11 mouse cellular contexts compared by ENCODE assay signal in the genomic region with DNA sequence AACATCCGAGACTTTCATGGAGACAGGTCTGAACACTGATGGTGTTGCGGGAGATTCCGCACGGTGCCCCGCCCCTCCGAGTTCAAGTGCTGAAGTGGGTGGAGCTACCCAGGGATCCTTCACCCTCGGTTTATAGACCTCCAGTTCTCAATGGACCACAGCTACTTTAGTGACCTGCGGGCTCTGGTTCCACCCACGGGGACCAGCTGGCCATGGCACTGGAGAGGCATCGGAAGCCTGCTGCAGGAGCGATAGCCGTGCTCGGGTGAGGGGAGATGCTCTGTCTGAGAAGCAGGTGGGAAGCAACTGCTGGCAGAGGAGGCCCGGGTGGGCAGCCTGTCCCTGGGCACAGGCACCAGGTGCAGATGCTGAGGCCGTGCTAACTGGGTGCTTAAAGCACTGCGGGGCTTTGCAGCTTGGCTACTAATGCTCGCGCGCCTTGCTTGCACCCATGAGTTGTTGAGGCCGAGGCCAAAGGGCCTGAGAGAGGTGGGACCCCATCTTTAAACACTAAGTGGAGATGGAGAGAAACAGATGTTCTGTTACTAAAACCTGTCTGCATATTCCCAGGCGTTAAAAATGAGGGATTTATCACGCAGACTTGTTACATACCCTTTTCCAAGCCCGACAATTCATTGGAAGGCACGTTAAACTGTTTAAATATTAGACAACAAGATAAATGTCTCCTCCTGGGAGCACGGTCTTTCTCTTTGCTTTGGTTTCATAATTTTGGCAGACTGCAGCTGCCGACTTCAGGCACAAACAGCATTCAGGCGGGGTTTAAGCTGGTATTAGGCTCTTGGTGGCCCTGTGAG. TPM values are rescaled to one million over a fixed set of nuclear protein-coding genes. Genes with fewer than 3 reads are reported as not detected.
A peak's percentile ranks its signal among the peaks of the same experiment; 100 is the strongest.
DNase-seq lines count a peak whose midpoint lies in the region; ATAC-seq and TF ChIP-seq lines count a peak whose summit lies in the region.
"Had no signal": no experiment of that assay in that cellular context is flagged by ENCODE, and none has a peak within 500 bp of the region (broad histone marks: within the 10 kb centered on the region; RNA-seq: fewer than 3 reads in every experiment).

No protein-coding gene starts in this region.

- no peaks in the 10 kb centered on the region for H3K36me3 ChIP-seq in liver, adult 2 months (ENCODE audit: control insufficient read depth, insufficient read depth, low read length)
- H3K36me3 ChIP-seq in liver, embryonic 11.5 days (ENCODE audit: control insufficient read depth, insufficient read depth, low read length) = no peaks in the 10 kb centered on the region
- H3K36me3 ChIP-seq in limb, embryonic 12.5 days = no peaks in the 10 kb centered on the region

- TF ChIP-seq POLR2A in liver, adult 2 months (IDR thresholded peaks at IDR 0.05; ENCODE audit: extremely low read depth, insufficient read depth, low read length) = no peak
- no peak for TF ChIP-seq POLR2A in brain, embryonic 14.5 days (IDR thresholded peaks at IDR 0.05; ENCODE audit: borderline replicate concordance, extremely low read depth, insufficient read depth, insufficient read length, poor library complexity, severe bottlenecking)

- no peak overlapping the region for H3K4me3 ChIP-seq in liver, adult 2 months (ENCODE audit: insufficient read depth, low read depth, low read length)
- H3K4me3 ChIP-seq in liver, embryonic 11.5 days (ENCODE audit: low read depth, low read length) = no peak overlapping the region
- no peak overlapping the region for H3K4me3 ChIP-seq in limb, embryonic 12.5 days (replicated peaks)

- H3K4me2 ChIP-seq in liver, embryonic 11.5 days = no peak overlapping the region
- H3K4me2 ChIP-seq in limb, embryonic 12.5 days = 0 out of 2 replicates have a peak overlapping the region, but pooled peaks have one; percentile 13

- peak overlapping the region; percentile 31; the same call in 1 of the 2 replicates for H3K27ac ChIP-seq in liver, adult 2 months (replicated peaks; ENCODE audit: insufficient read depth, low read depth, low read length)
- no peak overlapping the region for H3K27ac ChIP-seq in liver, embryonic 11.5 days (ENCODE audit: low read depth, low read length)
- H3K27ac ChIP-seq in limb, embryonic 12.5 days = 0 out of 2 replicates have a peak overlapping the region, but pooled peaks have one; percentile 50

- 54% methylated on average over 27 of the region's 27 CpGs for WGBS in liver, adult 2 months
- WGBS in liver, embryonic 11.5 days = 61% methylated on average over 27 of the region's 27 CpGs
- 47% methylated on average over 27 of the region's 27 CpGs for WGBS in limb, embryonic 12.5 days

- peak; percentile 22 to 23 for DNase-seq in cerebellum, adult 18-20 months
- no peak for DNase-seq in cerebellum, adult 11-12 months
- DNase-seq in liver, adult 2 months (ENCODE audit: extremely low read depth, low read depth, low spot score) = peak; percentile 83
- no peak for DNase-seq in liver, embryonic 11.5 days (ENCODE audit: low spot score)
- peak; percentile 12 for DNase-seq in brain, embryonic 14.5 days (ENCODE audit: low read depth)
- no peak for DNase-seq in layer of hippocampus, adult 9-11 months
- DNase-seq in layer of hippocampus, postnatal 10 days (ENCODE audit: low spot score in 2 of 2) = no peak
- DNase-seq: lung, postnatal 36 days had no signal

- H3K79me2 ChIP-seq in liver, adult 2 months (ENCODE audit: control insufficient read depth, insufficient read depth, low read length) = no peaks in the 10 kb centered on the region

- no peak for ATAC-seq in liver, embryonic 11.5 days (replicated peaks; ENCODE audit: low FRiP score)
- ATAC-seq in limb, embryonic 12.5 days (ENCODE audit: insufficient number of reproducible peaks, insufficient read depth, low FRiP score, low TSS enrichment, low read depth) = peak; percentile 37

- peaks cover 3% of the 10 kb centered on the region; the same call in 1 of the 2 replicates for H3K4me1 ChIP-seq in liver, adult 2 months (ENCODE audit: control insufficient read depth, insufficient read depth, low read length)
- no peaks in the 10 kb centered on the region for H3K4me1 ChIP-seq in liver, embryonic 11.5 days (replicated peaks; ENCODE audit: control insufficient read depth, insufficient read depth, low read length)
- peaks cover 10% of the 10 kb centered on the region for H3K4me1 ChIP-seq in limb, embryonic 12.5 days (replicated peaks)

- no peak for TF ChIP-seq CTCF in liver, adult 2 months (IDR thresholded peaks at IDR 0.05; ENCODE audit: low read depth, low read length)
- TF ChIP-seq CTCF in brain, embryonic 14.5 days (IDR thresholded peaks at IDR 0.05; ENCODE audit: borderline replicate concordance, extremely low read depth, insufficient read depth, insufficient read length) = no peak

- H3K9ac ChIP-seq in liver, adult 2 months (ENCODE audit: low read depth, low read length) = no peak overlapping the region
- no peak overlapping the region for H3K9ac ChIP-seq in liver, embryonic 11.5 days (ENCODE audit: low read depth, low read length)
- H3K9ac ChIP-seq in limb, embryonic 12.5 days (replicated peaks) = no peak overlapping the region

- H3K27me3 ChIP-seq in liver, adult 2 months (ENCODE audit: control insufficient read depth, insufficient read depth, low read length) = no peaks in the 10 kb centered on the region
- 0 out of 2 replicates have a peak, but pooled peaks cover 3% of the 10 kb centered on the region for H3K27me3 ChIP-seq in liver, embryonic 11.5 days (replicated peaks; ENCODE audit: control insufficient read depth, insufficient read depth, low read length)
- peaks cover 4% of the 10 kb centered on the region; the same call in 1 of the 2 replicates for H3K27me3 ChIP-seq in limb, embryonic 12.5 days

- no peaks in the 10 kb centered on the region for H3K9me3 ChIP-seq in liver, embryonic 11.5 days (ENCODE audit: control insufficient read depth, low read length)
- no peaks in the 10 kb centered on the region for H3K9me3 ChIP-seq in limb, embryonic 12.5 days

RNA-seq across cellular contexts. Expression of gene Gm11541, which starts 2.7 kb away (rescaled TPM):
- total RNA-seq in liver, adult 2 months (2014; rRNA removed) = not detected in 2 replicates
- not detected in 2 replicates for polyA plus RNA-seq in liver, adult 2 months (2012; rRNA removed)
- 0.10 TPM in 1 of 2 replicates, not detected in the other for polyA plus RNA-seq in liver, embryonic 11.5 days (2014; fragmentation: Nextera tagmentation; extraction: Ambion mirVana)
- 0.04 TPM in 1 of 2 replicates, not detected in the other for polyA plus RNA-seq in brain, embryonic 14.5 days (2012; rRNA removed)
- 0.13 and 0.17 TPM in 2 replicates for polyA plus RNA-seq in limb, embryonic 12.5 days (2016; fragmentation: Nextera tagmentation; extraction: Ambion mirVana)
- total RNA-seq in layer of hippocampus, postnatal 10 days (2021) = not detected
- total RNA-seq: layer of hippocampus, postnatal 14 days had no signal
- polyA plus RNA-seq: heart, embryonic 16.5 days had no signal

RNA-seq across cellular contexts. Expression of gene Xylt2, which starts 24.3 kb away (rescaled TPM):
- 11.4 and 12.6 TPM in 2 replicates for total RNA-seq in liver, adult 2 months (2014; rRNA removed)
- 18.9 and 19.7 TPM in 2 replicates for polyA plus RNA-seq in liver, adult 2 months (2012; rRNA removed)
- polyA plus RNA-seq in liver, embryonic 11.5 days (2014; fragmentation: Nextera tagmentation; extraction: Ambion mirVana) = 8.8 and 10.5 TPM in 2 replicates
- 19.5 and 24.1 TPM in 2 replicates for polyA plus RNA-seq in brain, embryonic 14.5 days (2012; rRNA removed)
- 24.7 and 31.9 TPM in 2 replicates for polyA plus RNA-seq in limb, embryonic 12.5 days (2016; fragmentation: Nextera tagmentation; extraction: Ambion mirVana)
- total RNA-seq in layer of hippocampus, postnatal 10 days (2021) = 10 to 100 TPM; 24.7 to 30.4 TPM

RNA-seq across cellular contexts. Expression of gene Cdc34b, which starts 40.0 kb away (rescaled TPM):
- total RNA-seq in liver, adult 2 months (2014; rRNA removed) = not detected in 2 replicates
- polyA plus RNA-seq in liver, adult 2 months (2012; rRNA removed) = 0.07 TPM in 1 of 2 replicates, not detected in the other
- 0.23 TPM in 1 of 2 replicates, not detected in the other for polyA plus RNA-seq in liver, embryonic 11.5 days (2014; fragmentation: Nextera tagmentation; extraction: Ambion mirVana)
- 0.08 and 0.16 TPM in 2 replicates for polyA plus RNA-seq in brain, embryonic 14.5 days (2012; rRNA removed)
- 0.18 TPM in 1 of 2 replicates, not detected in the other for polyA plus RNA-seq in limb, embryonic 12.5 days (2016; fragmentation: Nextera tagmentation; extraction: Ambion mirVana)
- total RNA-seq in layer of hippocampus, postnatal 10 days (2021) = under 1 TPM; 0.65 to 0.71 TPM

RNA-seq across cellular contexts. Expression of gene Eme1, which starts 47.8 kb away (rescaled TPM):
- total RNA-seq in liver, adult 2 months (2014; rRNA removed) = 0.09 and 0.27 TPM in 2 replicates
- 0.12 TPM in 1 of 2 replicates, not detected in the other for polyA plus RNA-seq in liver, adult 2 months (2012; rRNA removed)
- 35.5 and 40.5 TPM in 2 replicates for polyA plus RNA-seq in liver, embryonic 11.5 days (2014; fragmentation: Nextera tagmentation; extraction: Ambion mirVana)
- polyA plus RNA-seq in brain, embryonic 14.5 days (2012; rRNA removed) = 7.3 and 13.5 TPM in 2 replicates
- polyA plus RNA-seq in limb, embryonic 12.5 days (2016; fragmentation: Nextera tagmentation; extraction: Ambion mirVana) = 37.1 and 42.2 TPM in 2 replicates
- total RNA-seq in layer of hippocampus, postnatal 10 days (2021) = 1 to 10 TPM in 1 of 2 experiments, under 1 TPM in 1; 0.40 to 1.1 TPM

RNA-seq across cellular contexts. Expression of gene Mrpl27, which starts 48.0 kb away (rescaled TPM):
- total RNA-seq in liver, adult 2 months (2014; rRNA removed) = 87.4 and 112 TPM in 2 replicates
- polyA plus RNA-seq in liver, adult 2 months (2012; rRNA removed) = 68.7 and 74.6 TPM in 2 replicates
- polyA plus RNA-seq in liver, embryonic 11.5 days (2014; fragmentation: Nextera tagmentation; extraction: Ambion mirVana) = 127 and 132 TPM in 2 replicates
- polyA plus RNA-seq in brain, embryonic 14.5 days (2012; rRNA removed) = 85.5 and 89.5 TPM in 2 replicates
- polyA plus RNA-seq in limb, embryonic 12.5 days (2016; fragmentation: Nextera tagmentation; extraction: Ambion mirVana) = 144 and 148 TPM in 2 replicates
- 10 to 100 TPM; 61.8 to 62.3 TPM for total RNA-seq in layer of hippocampus, postnatal 10 days (2021)

Comparison
In these comparisons a context has a peak if more than half of its experiments do, and no peak if none do; other contexts are left out.
1. DNase-seq: peak in cerebellum, adult 18-20 months (2 of 2), liver, adult 2 months (single experiment) and brain, embryonic 14.5 days (single experiment); none in cerebellum, adult 11-12 months (single experiment), liver, embryonic 11.5 days (single experiment), layer of hippocampus, adult 9-11 months (single experiment) and layer of hippocampus, postnatal 10 days (0 of 2).